Mouse (Mus musculus) G1E-ER4 (cell line): ENCODE data around the gene Wipi2. TPM values are rescaled to one million over a fixed set of nuclear protein-coding genes. Genes with fewer than 3 reads are reported as not detected.
A peak's percentile ranks its signal among the peaks of the same experiment; 100 is the strongest.

Experiments used
- GATA1 ChIP-seq: IDR thresholded peaks from one replicate; pipeline ENCODE4 v1.8.0; 2012; ENCODE audit warnings: low read length, inconsistent platforms
- polyA plus RNA-seq: library from polyadenylated mRNA; stranded (reverse); fragments of >175 nt; gene quantifications from 2 replicates; pipeline ENCODE4 v1.2.3, GENCODE M21; 2012

Gene Wipi2
- polyA plus RNA-seq, 1 experiment: 13.3 TPM

DNA sequence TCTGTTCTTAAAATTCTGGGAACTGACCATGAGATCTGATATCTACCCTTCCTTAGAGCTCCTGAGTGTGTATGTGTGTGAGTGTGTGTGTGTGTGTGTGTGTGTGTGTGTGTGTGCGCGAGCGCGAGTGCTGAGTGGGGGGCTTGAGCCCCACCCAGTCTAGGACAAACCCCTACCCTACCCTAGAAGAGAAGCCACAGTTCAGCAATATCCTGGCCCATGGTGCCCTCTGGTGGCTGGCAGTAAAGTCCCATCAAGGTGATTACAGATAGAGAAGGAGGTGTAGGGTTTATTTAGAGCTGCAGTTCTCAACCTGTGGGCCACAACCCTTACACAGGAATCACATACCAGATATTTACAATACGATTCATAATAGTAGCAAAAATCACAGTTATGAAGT lies 7.6 kb upstream of the Wipi2 start:
- TF ChIP-seq GATA1: no peak

DNA sequence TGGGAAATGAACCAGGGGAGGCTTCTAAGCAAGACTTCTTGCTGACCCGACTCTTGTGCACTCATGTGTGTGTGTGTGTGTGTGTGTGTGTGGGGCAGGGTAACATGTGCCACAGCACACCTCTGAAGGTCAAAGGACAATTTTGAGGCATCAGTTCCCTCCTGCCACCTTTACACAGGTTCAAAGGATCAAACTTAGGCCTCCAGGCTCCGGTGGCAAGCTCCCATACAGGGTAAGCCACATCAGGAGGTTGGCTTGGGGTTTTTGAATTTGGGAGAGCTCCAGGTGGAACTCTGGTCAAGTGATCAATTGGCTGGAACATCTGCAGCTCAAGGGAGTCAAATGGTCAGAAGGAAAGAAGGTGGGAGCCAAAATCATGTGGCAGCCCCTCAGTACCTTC lies 6.1 kb upstream of the Wipi2 start:
- no peak for TF ChIP-seq GATA1

GRCm38 (mm10) chr5:142622134-142622533 lies 5.4 kb upstream of the Wipi2 start:
- TF ChIP-seq GATA1: no peak

GRCm38 (mm10) chr5:142623080-142623479 lies 4.4 kb upstream of the Wipi2 start:
- no peak for TF ChIP-seq GATA1

GRCm38 (mm10) chr5:142628726-142629662 lies 1.5 kb downstream of the Wipi2 start:
- TF ChIP-seq GATA1: no peak

DNA sequence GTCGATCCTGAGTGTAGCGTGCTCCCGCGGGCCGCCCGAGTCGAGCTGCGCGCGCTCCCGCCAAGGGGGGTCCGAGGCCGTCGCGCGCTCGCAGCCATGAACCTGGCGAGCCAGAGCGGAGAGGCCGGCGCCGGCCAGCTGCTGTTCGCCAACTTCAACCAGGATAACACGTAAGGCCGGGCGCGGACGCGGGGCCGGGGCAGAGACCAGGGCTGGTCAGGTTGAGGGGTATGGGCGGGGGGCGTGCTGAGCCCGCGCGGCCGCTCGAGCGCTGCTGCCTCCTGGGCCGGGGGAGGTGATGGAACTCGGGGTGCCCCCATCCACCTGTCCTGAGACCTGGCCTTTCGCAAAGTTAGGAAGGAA lies 2.1 kb downstream of the Wipi2 start:
- TF ChIP-seq GATA1: no peak

GRCm38 (mm10) chr5:142630224-142630623 lies 2.7 kb downstream of the Wipi2 start:
- TF ChIP-seq GATA1: no peak

- no peak for TF ChIP-seq GATA1
These were observed 10.3 kb downstream of the Wipi2 start for GRCm38 (mm10) chr5:142637823-142638222.

GRCm38 (mm10) chr5:142640088-142640487 lies 12.6 kb downstream of the Wipi2 start:
- no peak for TF ChIP-seq GATA1

DNA sequence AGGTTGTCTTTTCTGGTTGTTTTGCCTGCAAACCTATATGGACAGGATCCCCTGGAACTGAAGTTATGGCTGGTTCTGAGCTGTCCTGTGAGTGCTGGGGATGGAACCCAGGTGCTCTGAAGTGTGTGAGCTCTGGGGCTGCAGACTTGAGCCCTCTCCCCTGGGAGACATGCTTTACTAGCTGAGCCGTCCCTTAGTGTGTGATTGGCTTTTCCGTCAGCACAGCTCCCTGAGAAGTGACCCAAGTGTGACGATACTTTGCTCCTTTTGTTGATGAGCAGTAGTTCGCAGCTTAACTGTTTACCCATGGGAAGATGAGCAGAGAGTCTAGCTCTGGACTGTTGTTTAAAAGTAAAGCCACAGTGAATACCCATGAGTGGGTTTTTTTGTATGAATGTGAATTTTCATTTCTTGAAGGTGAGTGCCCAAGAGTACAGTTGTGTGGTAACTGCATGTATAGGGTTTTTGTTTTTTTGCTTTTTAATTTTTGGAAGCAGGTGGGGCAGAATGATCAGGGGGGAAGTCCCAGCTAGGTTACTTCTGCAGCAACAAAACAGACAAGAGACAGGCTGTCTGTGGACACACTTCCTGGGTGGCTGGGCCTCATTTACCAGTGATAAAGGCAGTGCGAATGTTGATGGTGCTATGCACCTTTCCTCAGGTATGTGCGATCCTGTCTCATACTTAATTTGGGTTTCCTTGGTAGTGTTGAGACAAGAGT lies 14.0 kb downstream of the Wipi2 start:
- TF ChIP-seq GATA1: no peak

DNA sequence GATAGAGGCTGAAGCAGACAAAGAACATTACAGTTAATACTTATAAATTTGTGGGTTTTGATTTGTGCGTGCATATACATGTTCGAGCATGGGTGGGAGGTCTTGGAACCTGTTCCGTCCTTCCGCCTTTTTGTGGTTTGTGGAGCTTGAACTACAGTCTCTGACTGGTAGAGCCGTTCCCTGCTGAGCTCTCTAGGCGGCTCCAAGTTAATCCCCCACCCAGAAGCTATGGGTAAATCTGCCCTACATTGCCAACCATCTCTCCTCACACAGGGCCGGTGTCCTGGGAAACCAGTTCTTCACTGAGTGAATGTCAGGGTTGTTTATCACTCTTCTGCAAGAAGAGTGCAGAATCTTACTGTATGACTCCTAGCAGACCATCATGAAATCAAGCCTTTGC lies 20.7 kb downstream of the Wipi2 start:
- no peak for TF ChIP-seq GATA1

DNA sequence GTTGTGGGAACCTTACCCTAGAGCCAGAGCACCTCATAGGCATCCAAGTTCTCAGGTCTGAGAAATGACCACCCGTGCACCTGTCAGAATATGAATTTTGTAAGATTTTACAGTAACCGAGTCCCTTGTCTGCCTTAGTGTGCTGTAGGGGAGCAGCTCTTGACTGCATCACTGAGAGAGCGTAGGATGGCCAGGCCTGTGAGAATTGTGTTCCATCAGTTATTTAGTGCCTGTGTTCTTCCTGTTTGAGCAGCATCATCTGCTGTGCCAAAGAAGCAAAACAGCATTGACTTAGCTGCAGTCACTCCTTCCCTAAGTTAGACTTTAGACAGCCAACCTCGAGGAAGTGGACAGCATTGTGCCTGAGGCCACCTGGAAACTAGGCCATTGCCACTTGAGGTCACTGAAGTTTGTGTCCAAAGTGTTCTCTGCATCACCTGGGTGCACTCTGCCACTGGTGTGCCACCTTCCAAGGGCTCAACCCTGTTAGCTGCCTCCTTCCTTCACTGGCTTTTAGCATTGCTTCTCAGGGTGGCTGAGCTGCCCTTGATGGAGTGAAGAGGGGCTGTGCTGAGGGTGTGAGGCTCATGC lies 22.1 kb downstream of the Wipi2 start:
- no peak for TF ChIP-seq GATA1

- no peak for TF ChIP-seq GATA1
These were observed 22.9 kb downstream of the Wipi2 start for GRCm38 (mm10) chr5:142650390-142650789.

DNA sequence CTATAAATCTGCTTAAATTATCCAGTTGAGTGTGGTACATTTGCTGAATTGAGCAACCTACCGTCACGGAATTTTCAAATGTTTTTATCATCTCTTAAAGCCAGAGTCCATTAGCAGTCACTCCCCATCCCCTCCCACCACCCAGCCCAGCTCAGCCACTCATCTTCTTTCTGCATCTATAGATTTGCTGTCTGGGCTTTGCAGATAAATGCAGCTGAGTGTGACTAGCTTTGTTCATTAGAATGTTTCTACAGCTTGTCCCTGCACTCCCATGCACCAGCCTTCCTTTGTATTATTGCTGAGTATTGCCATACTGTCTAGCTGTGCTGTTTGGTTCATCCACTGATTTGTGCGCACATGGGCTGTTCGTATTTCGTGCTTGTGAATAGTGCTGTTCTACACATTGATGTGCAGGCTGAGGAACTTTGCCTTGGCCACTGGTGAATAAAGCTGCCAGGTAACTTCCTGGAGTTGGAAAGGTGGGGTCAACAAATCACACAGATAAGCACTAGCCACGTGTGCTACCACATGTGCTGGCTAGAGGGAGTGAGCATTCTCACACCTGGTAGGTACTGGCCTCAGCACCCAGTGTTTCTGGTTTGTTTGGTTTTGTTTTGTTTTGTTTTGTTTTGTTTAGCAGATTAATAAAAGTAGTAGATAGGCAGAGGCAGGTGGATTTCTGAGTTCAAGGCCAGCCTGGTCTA lies 23.4 kb downstream of the Wipi2 start:
- TF ChIP-seq GATA1: peak; percentile 60

DNA sequence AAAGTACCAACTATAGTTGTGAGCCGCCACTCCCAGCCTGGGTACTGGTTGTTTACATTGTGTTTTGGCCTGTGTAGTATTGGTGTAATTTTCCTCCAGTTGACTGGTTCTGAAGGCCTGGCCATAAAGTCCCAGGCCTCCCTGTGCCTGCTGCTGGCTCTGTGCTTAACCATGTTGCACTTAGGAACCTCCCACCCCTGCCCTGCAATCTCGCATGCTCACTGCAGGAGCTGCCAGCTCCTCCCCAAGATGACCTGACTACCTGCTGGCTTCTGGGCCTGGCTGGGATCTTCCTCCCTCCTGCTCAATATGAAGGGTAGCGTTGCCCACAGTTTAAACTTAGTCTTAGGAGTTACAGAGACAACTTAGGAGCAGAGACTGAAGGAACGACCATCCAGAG lies 24.8 kb downstream of the Wipi2 start:
- no peak for TF ChIP-seq GATA1
